Mouse (Mus musculus) embryonic facial prominence, embryonic 11.5 days (tissue): ENCODE measurements around the gene 8030411F24Rik. TPM values are rescaled to one million over a fixed set of nuclear protein-coding genes. Genes with fewer than 3 reads are reported as not detected.
A peak's percentile ranks its signal among the peaks of the same experiment; 100 is the strongest.

Source experiments
- ATAC-seq: fragments of 200-750 bp; cut with Nextera tagmentation; replicated peaks from 2 replicates; pipeline ENCODE4 v1.8.0; 2017; ENCODE audit warnings: low read depth; ENCODE audit not compliant: insufficient number of reproducible peaks, low FRiP score, low TSS enrichment
- DNase-seq: peaks from one replicate; pipeline ENCODE4 v3.0.0-alpha.2; 2015; ENCODE audit warnings: low spot score
- H3K27ac ChIP-seq: fragments of 300-500 bp; sonication (generic); replicated peaks from 2 replicates; pipeline ENCODE4 v1.5.1; 2014; ENCODE audit warnings: mild to moderate bottlenecking, low read depth, low read length, control low read depth
- H3K27me3 ChIP-seq: fragments of 300-500 bp; sonication (generic); 2 replicates; pipeline ENCODE4 v1.6.1; 2014; ENCODE audit warnings: mild to moderate bottlenecking, low read length, moderate library complexity, mixed read lengths; ENCODE audit not compliant: control insufficient read depth, insufficient read depth
- H3K36me3 ChIP-seq: fragments of 300-500 bp; sonication (generic); replicated peaks from 2 replicates; pipeline ENCODE4 v1.6.1; 2014; ENCODE audit warnings: low read depth, mild to moderate bottlenecking, low read length, moderate library complexity, mixed read lengths; ENCODE audit not compliant: control insufficient read depth, insufficient read depth
- H3K4me1 ChIP-seq: fragments of 300-500 bp; sonication (generic); 2 replicates; pipeline ENCODE4 v1.6.1; 2014; ENCODE audit warnings: low read length, mixed read lengths; ENCODE audit not compliant: control insufficient read depth, insufficient read depth
- H3K4me2 ChIP-seq: fragments of 300-500 bp; sonication (generic); 2 replicates; pipeline ENCODE4 v1.6.1; 2014; ENCODE audit warnings: low read depth, mild to moderate bottlenecking, control low read depth, low read length, moderate library complexity
- H3K4me3 ChIP-seq: fragments of 300-500 bp; sonication (generic); 2 replicates; pipeline ENCODE4 v1.5.1; 2014; ENCODE audit warnings: low read depth, low read length, control low read depth
- H3K9ac ChIP-seq: fragments of 300-500 bp; sonication (generic); replicated peaks from 2 replicates; pipeline ENCODE4 v1.6.1; 2014; ENCODE audit warnings: mild to moderate bottlenecking, control low read depth, low read length
- H3K9me3 ChIP-seq: fragments of 300-500 bp; sonication (generic); replicated peaks from 2 replicates; pipeline ENCODE4 v1.6.1; 2016; ENCODE audit warnings: mild to moderate bottlenecking, low read length, inconsistent platforms, mixed read lengths; ENCODE audit not compliant: control insufficient read depth
- WGBS: fragments of 180-500 bp; shearing (Covaris S2); extraction: QIAGEN DNeasy Blood & Tissue Kit; methylation state at CpG from one replicate; pipeline ENCODE4 v1.1.7; 2014; 5-methylcytosine and 5-hydroxymethylcytosine counted together
- polyA plus RNA-seq: library from polyadenylated mRNA; unstranded; fragments of >200 nt; fragmentation: Nextera tagmentation; extraction: Ambion mirVana; gene quantifications from 2 replicates; pipeline ENCODE4 v1.2.1, GENCODE M21; 2014

8030411F24Rik gene
- polyA plus RNA-seq: not detected in 2 replicates

- WGBS: 22% methylated on average over 1 of the region's 1 CpGs
- no peaks in the 10 kb centered on the region for H3K4me1 ChIP-seq
These were observed at the start of gene 8030411F24Rik for GRCm38 (mm10) chr2:148781709-148782108. Gene 8030411F24Rik, plus strand, starts transcription at chr2:148782009.

DNA sequence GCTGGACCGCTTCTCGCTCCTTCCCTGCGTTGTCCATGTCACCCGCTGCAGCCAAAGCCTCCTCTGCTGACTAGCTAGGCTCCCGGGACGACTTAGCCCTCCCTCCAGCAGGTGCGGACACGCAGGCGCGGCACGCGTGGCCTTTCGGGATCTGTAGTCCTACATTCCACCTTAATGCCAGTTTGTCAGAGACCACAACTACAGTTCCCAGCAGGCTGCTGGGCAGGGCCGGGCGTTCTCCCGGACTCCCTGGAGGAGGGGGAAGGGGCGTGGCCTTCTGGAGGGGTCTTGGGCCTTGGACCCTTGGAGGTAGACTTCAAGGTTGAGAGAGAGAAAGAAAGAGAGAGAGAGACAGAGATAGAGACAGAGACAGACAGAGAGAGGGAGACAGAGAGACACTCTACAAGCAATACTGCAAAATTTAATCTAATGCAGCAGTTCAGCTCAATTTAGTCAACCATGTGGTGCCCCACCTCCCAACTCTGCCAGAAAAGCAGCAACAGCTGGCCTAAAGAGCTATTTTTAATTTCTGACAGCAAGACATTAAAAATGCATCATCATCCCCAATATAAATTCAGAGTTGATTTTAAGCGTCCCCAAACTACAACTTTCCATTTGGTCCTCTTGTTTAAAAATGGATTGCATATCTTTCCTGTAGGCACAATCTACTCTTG is 49.3 kb upstream of the 8030411F24Rik start, which contains the start of gene Napb:
TSS of gene Napb (minus strand) at position 141 of the 674 bp plus-strand sequence.
- Histone ChIP-seq H3K27me3 (no peaks in the 10 kb centered on the region), H3K27ac (no peak within 1 kb of the TSS), H3K4me2 (peak within 1 kb of the TSS; percentile 88), H3K4me1 (no peaks in the 10 kb centered on the region), H3K36me3 (no peaks in the 10 kb centered on the region), H3K4me3 (peak within 1 kb of the TSS; percentile 50), H3K9me3 (no peaks in the 10 kb centered on the region), H3K9ac (peak within 1 kb of the TSS; percentile 76)
- DNase-seq (peak; percentile 96), ATAC-seq (peak; percentile 100)
- WGBS: 4% methylated on average over 18 of the region's 18 CpGs

More at GRCm38 (mm10) chr2:148781709-148782108, at the start of gene 8030411F24Rik:
- Histone ChIP-seq H3K9ac (no peak within 1 kb of the TSS), H3K9me3 (no peaks in the 10 kb centered on the region), H3K27ac (no peak within 1 kb of the TSS), H3K4me2 (no peak within 1 kb of the TSS), H3K27me3 (no peaks in the 10 kb centered on the region), H3K36me3 (no peaks in the 10 kb centered on the region), H3K4me3 (no peak within 1 kb of the TSS)
- ATAC-seq: no peak
- no peak for DNase-seq

GRCm38 (mm10) chr2:148743001-148743400 is 38.8 kb upstream of the 8030411F24Rik start:
- Histone ChIP-seq H3K9me3 (no peaks in the 10 kb centered on the region), H3K4me3 (no peak overlapping the region), H3K4me2 (no peak overlapping the region), H3K4me1 (no peaks in the 10 kb centered on the region), H3K27me3 (no peaks in the 10 kb centered on the region), H3K9ac (no peak overlapping the region), H3K27ac (no peak overlapping the region), H3K36me3 (no peaks in the 10 kb centered on the region)
- DNase-seq (no peak), ATAC-seq (no peak)
- 73% methylated on average over 3 of the region's 3 CpGs for WGBS

DNA sequence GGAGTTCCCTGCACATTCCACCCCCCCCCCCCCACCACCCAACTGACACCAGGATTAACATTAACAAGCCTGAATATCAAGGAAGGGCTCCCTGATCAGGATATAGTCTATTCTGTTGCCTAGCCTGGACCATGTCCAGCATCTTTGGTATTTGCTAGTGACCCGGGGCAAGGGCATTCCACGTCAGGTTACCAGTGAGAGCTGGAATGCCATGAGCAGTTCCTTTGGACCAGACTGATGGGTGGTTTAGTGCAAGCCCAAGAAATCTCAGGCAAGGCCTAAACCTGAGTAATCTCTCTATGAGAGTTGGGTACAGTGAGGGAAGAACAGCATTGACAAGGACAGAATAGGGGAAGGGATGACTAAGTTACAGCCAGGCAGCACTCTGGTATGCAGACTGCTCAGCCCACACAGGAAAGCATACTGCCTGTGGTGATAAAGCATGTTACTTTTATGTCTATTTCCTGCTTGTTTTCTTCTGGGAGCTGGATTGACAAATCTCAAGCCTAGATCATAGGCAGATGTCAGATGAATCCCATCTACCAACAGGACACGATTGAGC is 37.9 kb upstream of the 8030411F24Rik start:
- no peak overlapping the region for H3K9ac ChIP-seq
- no peak overlapping the region for H3K4me2 ChIP-seq
- no peaks in the 10 kb centered on the region for H3K27me3 ChIP-seq
- H3K4me1 ChIP-seq: no peaks in the 10 kb centered on the region
- H3K9me3 ChIP-seq: no peaks in the 10 kb centered on the region
- DNase-seq (no peak), ATAC-seq (no peak)
- no peak overlapping the region for H3K4me3 ChIP-seq
- no peaks in the 10 kb centered on the region for H3K36me3 ChIP-seq
- 83% methylated on average over 3 of the region's 3 CpGs for WGBS
- no peak overlapping the region for H3K27ac ChIP-seq

- no peaks in the 10 kb centered on the region for H3K27me3 ChIP-seq
- no peak for ATAC-seq
- DNase-seq: no peak
- no peak within 1 kb of the TSS for H3K9ac ChIP-seq
- H3K4me1 ChIP-seq: no peaks in the 10 kb centered on the region
- no peak within 1 kb of the TSS for H3K4me2 ChIP-seq
- H3K4me3 ChIP-seq: no peak within 1 kb of the TSS
- no peaks in the 10 kb centered on the region for H3K36me3 ChIP-seq
- H3K9me3 ChIP-seq: no peaks in the 10 kb centered on the region
- no peak within 1 kb of the TSS for H3K27ac ChIP-seq
- WGBS: 69% methylated on average over 1 of the region's 1 CpGs
These were observed 31.8 kb upstream of the 8030411F24Rik start, which contains the start of gene Cstl1 for GRCm38 (mm10) chr2:148750058-148750457. Gene Cstl1, plus strand, starts transcription at chr2:148750358.

DNA sequence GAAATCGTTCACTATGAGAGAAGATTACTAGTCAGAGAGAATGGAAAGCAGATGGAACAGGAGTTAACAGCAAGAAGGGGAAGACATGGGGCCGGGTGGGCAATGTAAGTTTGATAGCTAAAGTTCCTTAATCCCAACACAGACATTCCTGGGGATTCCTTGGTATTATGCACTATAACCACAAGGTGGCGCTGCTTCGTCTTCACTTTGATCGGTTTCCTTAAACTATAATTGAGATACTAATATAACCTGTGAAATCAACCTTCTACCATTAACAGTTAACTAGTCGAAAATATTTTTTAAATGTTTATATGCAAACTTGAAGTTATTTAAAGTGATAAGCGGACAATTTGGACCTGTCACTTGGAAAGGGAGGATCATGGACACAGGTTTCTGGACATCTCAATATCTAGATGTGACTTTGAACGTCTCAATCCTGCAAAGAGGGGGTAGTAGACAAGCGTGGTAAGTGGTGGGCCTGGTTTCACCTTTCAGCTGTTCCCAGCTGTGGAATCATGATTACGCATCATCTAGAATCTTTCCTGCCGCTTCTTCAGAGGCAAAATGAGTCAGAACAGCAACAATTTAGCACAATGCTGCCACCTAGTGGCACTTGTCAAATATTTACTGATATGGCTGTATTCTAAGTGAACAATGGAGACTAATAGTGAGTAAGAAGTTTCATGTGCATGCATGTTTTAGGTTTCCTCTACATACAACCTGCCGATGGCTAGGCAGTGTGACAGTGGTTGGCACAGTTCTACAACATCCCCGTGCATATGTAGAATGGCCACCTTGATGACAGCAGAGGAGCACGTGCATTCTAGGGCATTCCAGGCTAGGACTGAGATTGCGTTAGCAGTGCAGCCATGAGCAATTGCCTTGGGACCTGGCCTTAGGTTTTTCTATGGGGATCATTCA is 29.7 kb upstream of the 8030411F24Rik start:
- no peaks in the 10 kb centered on the region for H3K9me3 ChIP-seq
- peak overlapping the region; percentile 4; the same call in 1 of the 2 replicates for H3K4me3 ChIP-seq
- no peaks in the 10 kb centered on the region for H3K4me1 ChIP-seq
- DNase-seq (peak; percentile 93), ATAC-seq (peak; percentile 57)
- H3K4me2 ChIP-seq: peak overlapping the region; percentile 19; the same call in 1 of the 2 replicates
- H3K27ac ChIP-seq: no peak overlapping the region
- WGBS: 18% methylated on average over 15 of the region's 15 CpGs
- no peak overlapping the region for H3K9ac ChIP-seq
- no peaks in the 10 kb centered on the region for H3K36me3 ChIP-seq
- H3K27me3 ChIP-seq: no peaks in the 10 kb centered on the region

GRCm38 (mm10) chr2:148754310-148754846 is 27.4 kb upstream of the 8030411F24Rik start:
- DNase-seq (no peak), ATAC-seq (no peak)
- no peaks in the 10 kb centered on the region for H3K27me3 ChIP-seq
- no peaks in the 10 kb centered on the region for H3K36me3 ChIP-seq
- no peak overlapping the region for H3K27ac ChIP-seq
- no peak overlapping the region for H3K4me3 ChIP-seq
- H3K4me2 ChIP-seq: no peak overlapping the region
- no peaks in the 10 kb centered on the region for H3K4me1 ChIP-seq
- no peaks in the 10 kb centered on the region for H3K9me3 ChIP-seq
- no peak overlapping the region for H3K9ac ChIP-seq
- WGBS: 64% methylated on average over 1 of the region's 1 CpGs
